Mouse (Mus musculus): ENCODE data around the gene Irf2bp1. TPM values are rescaled to one million over a fixed set of nuclear protein-coding genes. Genes with fewer than 3 reads are reported as not detected.

Irf2bp1 gene
- polyA plus RNA-seq (2014; fragmentation: Nextera tagmentation; extraction: Ambion mirVana), result 23.3 and 24.9 TPM in 2 replicates

- WGBS, result under 1% methylated on average over 84 of the region's 90 CpGs
- ATAC-seq (replicated peaks; ENCODE audit: low FRiP score) (peak; percentile 69), DNase-seq (ENCODE audit: low spot score) (peak; percentile 91)
- Histone ChIP-seq H3K9ac (ENCODE audit: low read depth, low read length) (peak within 1 kb of the TSS; percentile 88), H3K4me1 (replicated peaks; ENCODE audit: control insufficient read depth, insufficient read depth, low read length) (peaks cover 45% of the 10 kb centered on the region), H3K36me3 (ENCODE audit: control insufficient read depth, insufficient read depth, low read length) (peaks cover 11% of the 10 kb centered on the region), H3K4me3 (ENCODE audit: low read depth, low read length) (peak within 1 kb of the TSS; percentile 90), H3K27me3 (replicated peaks; ENCODE audit: control insufficient read depth, insufficient read depth, low read length) (no peaks in the 10 kb centered on the region), H3K27ac (ENCODE audit: low read depth, low read length) (peak within 1 kb of the TSS; percentile 95), H3K9me3 (ENCODE audit: control insufficient read depth, low read length) (no peaks in the 10 kb centered on the region), H3K4me2 (peak within 1 kb of the TSS; percentile 99)
Observed at GRCm38 (mm10) chr7:19003902-19004630, at the start of gene Irf2bp1. Gene Irf2bp1, plus strand, starts transcription at chr7:19004044.

GRCm38 (mm10) chr7:18957569-18958383 is 46.1 kb upstream of the Irf2bp1 start:
- peak overlapping the region; percentile 54 for H3K9ac ChIP-seq (ENCODE audit: low read depth, low read length)
- H3K9me3 ChIP-seq (ENCODE audit: control insufficient read depth, low read length), result no peaks in the 10 kb centered on the region
- H3K4me2 ChIP-seq, result peak overlapping the region; percentile 72
- DNase-seq (ENCODE audit: low spot score), result peak; percentile 63
- H3K4me1 ChIP-seq (replicated peaks; ENCODE audit: control insufficient read depth, insufficient read depth, low read length), result no peaks in the 10 kb centered on the region; the same call in 1 of the 2 replicates
- WGBS, result 1% methylated on average over 103 of the region's 107 CpGs
- H3K36me3 ChIP-seq (ENCODE audit: control insufficient read depth, insufficient read depth, low read length), result no peaks in the 10 kb centered on the region
- peak; percentile 69 for ATAC-seq (replicated peaks; ENCODE audit: low FRiP score)
- peak overlapping the region; percentile 62 for H3K4me3 ChIP-seq (ENCODE audit: low read depth, low read length)
- no peak overlapping the region for H3K27ac ChIP-seq (ENCODE audit: low read depth, low read length)
- H3K27me3 ChIP-seq (replicated peaks; ENCODE audit: control insufficient read depth, insufficient read depth, low read length), result peaks cover 67% of the 10 kb centered on the region

- Histone ChIP-seq H3K27me3 (replicated peaks; ENCODE audit: control insufficient read depth, insufficient read depth, low read length) (peaks cover 73% of the 10 kb centered on the region), H3K4me2 (peak overlapping the region; percentile 72), H3K9ac (ENCODE audit: low read depth, low read length) (peak overlapping the region; percentile 54), H3K4me1 (replicated peaks; ENCODE audit: control insufficient read depth, insufficient read depth, low read length) (no peaks in the 10 kb centered on the region; the same call in 1 of the 2 replicates), H3K4me3 (ENCODE audit: low read depth, low read length) (peak overlapping the region; percentile 62), H3K9me3 (ENCODE audit: control insufficient read depth, low read length) (no peaks in the 10 kb centered on the region), H3K36me3 (ENCODE audit: control insufficient read depth, insufficient read depth, low read length) (no peaks in the 10 kb centered on the region), H3K27ac (ENCODE audit: low read depth, low read length) (no peak overlapping the region)
- WGBS, result under 1% methylated on average over 21 of the region's 21 CpGs
- DNase-seq (ENCODE audit: low spot score) (no peak), ATAC-seq (replicated peaks; ENCODE audit: low FRiP score) (peak; percentile 12; the same call in 1 of the 2 replicates)
Observed at GRCm38 (mm10) chr7:18958384-18958766, 45.5 kb upstream of the Irf2bp1 start.

- Histone ChIP-seq H3K9ac (ENCODE audit: low read depth, low read length) (no peak overlapping the region), H3K27me3 (replicated peaks; ENCODE audit: control insufficient read depth, insufficient read depth, low read length) (peaks cover 83% of the 10 kb centered on the region), H3K9me3 (ENCODE audit: control insufficient read depth, low read length) (no peaks in the 10 kb centered on the region), H3K27ac (ENCODE audit: low read depth, low read length) (no peak overlapping the region), H3K4me1 (replicated peaks; ENCODE audit: control insufficient read depth, insufficient read depth, low read length) (no peaks in the 10 kb centered on the region; the same call in 1 of the 2 replicates), H3K36me3 (ENCODE audit: control insufficient read depth, insufficient read depth, low read length) (no peaks in the 10 kb centered on the region), H3K4me2 (no peak overlapping the region), H3K4me3 (ENCODE audit: low read depth, low read length) (no peak overlapping the region)
- ATAC-seq (replicated peaks; ENCODE audit: low FRiP score) (no peak; the same call in 1 of the 2 replicates), DNase-seq (ENCODE audit: low spot score) (no peak)
- WGBS, result 38% methylated on average over 8 of the region's 8 CpGs
Observed at GRCm38 (mm10) chr7:18959446-18959845, 44.4 kb upstream of the Irf2bp1 start.

GRCm38 (mm10) chr7:18962171-18962792 is 41.6 kb upstream of the Irf2bp1 start:
- 2% methylated on average over 17 of the region's 17 CpGs for WGBS
- Histone ChIP-seq H3K4me2 (peak overlapping the region; percentile 44), H3K4me3 (ENCODE audit: low read depth, low read length) (peak overlapping the region; percentile 2; the same call in 1 of the 2 replicates), H3K27me3 (replicated peaks; ENCODE audit: control insufficient read depth, insufficient read depth, low read length) (peaks cover 88% of the 10 kb centered on the region), H3K36me3 (ENCODE audit: control insufficient read depth, insufficient read depth, low read length) (no peaks in the 10 kb centered on the region), H3K9ac (ENCODE audit: low read depth, low read length) (no peak overlapping the region), H3K9me3 (ENCODE audit: control insufficient read depth, low read length) (no peaks in the 10 kb centered on the region), H3K27ac (ENCODE audit: low read depth, low read length) (no peak overlapping the region), H3K4me1 (replicated peaks; ENCODE audit: control insufficient read depth, insufficient read depth, low read length) (no peaks in the 10 kb centered on the region; the same call in 1 of the 2 replicates)
- DNase-seq (ENCODE audit: low spot score) (no peak), ATAC-seq (replicated peaks; ENCODE audit: low FRiP score) (no peak)

GRCm38 (mm10) chr7:18962795-18963194 is 41.0 kb upstream of the Irf2bp1 start:
- peak overlapping the region; percentile 2; the same call in 1 of the 2 replicates for H3K4me3 ChIP-seq (ENCODE audit: low read depth, low read length)
- no peaks in the 10 kb centered on the region for H3K9me3 ChIP-seq (ENCODE audit: control insufficient read depth, low read length)
- WGBS, result 2% methylated on average over 20 of the region's 20 CpGs
- DNase-seq (ENCODE audit: low spot score) (no peak), ATAC-seq (replicated peaks; ENCODE audit: low FRiP score) (no peak)
- H3K27me3 ChIP-seq (replicated peaks; ENCODE audit: control insufficient read depth, insufficient read depth, low read length), result peaks cover 83% of the 10 kb centered on the region
- H3K4me1 ChIP-seq (replicated peaks; ENCODE audit: control insufficient read depth, insufficient read depth, low read length), result no peaks in the 10 kb centered on the region; the same call in 1 of the 2 replicates
- no peak overlapping the region for H3K9ac ChIP-seq (ENCODE audit: low read depth, low read length)
- H3K27ac ChIP-seq (ENCODE audit: low read depth, low read length), result no peak overlapping the region
- H3K36me3 ChIP-seq (ENCODE audit: control insufficient read depth, insufficient read depth, low read length), result no peaks in the 10 kb centered on the region
- H3K4me2 ChIP-seq, result peak overlapping the region; percentile 44

GRCm38 (mm10) chr7:18963294-18963843 is 40.5 kb upstream of the Irf2bp1 start:
- peaks cover 77% of the 10 kb centered on the region for H3K27me3 ChIP-seq (replicated peaks; ENCODE audit: control insufficient read depth, insufficient read depth, low read length)
- no peak for ATAC-seq (replicated peaks; ENCODE audit: low FRiP score)
- H3K4me1 ChIP-seq (replicated peaks; ENCODE audit: control insufficient read depth, insufficient read depth, low read length), result no peaks in the 10 kb centered on the region; the same call in 1 of the 2 replicates
- WGBS, result 3% methylated on average over 19 of the region's 19 CpGs
- no peak for DNase-seq (ENCODE audit: low spot score)
- no peak overlapping the region for H3K4me3 ChIP-seq (ENCODE audit: low read depth, low read length)
- no peak overlapping the region for H3K4me2 ChIP-seq
- H3K9me3 ChIP-seq (ENCODE audit: control insufficient read depth, low read length), result no peaks in the 10 kb centered on the region
- H3K9ac ChIP-seq (ENCODE audit: low read depth, low read length), result no peak overlapping the region
- H3K36me3 ChIP-seq (ENCODE audit: control insufficient read depth, insufficient read depth, low read length), result no peaks in the 10 kb centered on the region
- no peak overlapping the region for H3K27ac ChIP-seq (ENCODE audit: low read depth, low read length)

GRCm38 (mm10) chr7:18965312-18965711 is 38.5 kb upstream of the Irf2bp1 start:
- Histone ChIP-seq H3K4me2 (no peak overlapping the region), H3K9me3 (ENCODE audit: control insufficient read depth, low read length) (no peaks in the 10 kb centered on the region), H3K27ac (ENCODE audit: low read depth, low read length) (no peak overlapping the region), H3K36me3 (ENCODE audit: control insufficient read depth, insufficient read depth, low read length) (no peaks in the 10 kb centered on the region), H3K9ac (ENCODE audit: low read depth, low read length) (no peak overlapping the region), H3K4me1 (replicated peaks; ENCODE audit: control insufficient read depth, insufficient read depth, low read length) (no peaks in the 10 kb centered on the region), H3K4me3 (ENCODE audit: low read depth, low read length) (no peak overlapping the region), H3K27me3 (replicated peaks; ENCODE audit: control insufficient read depth, insufficient read depth, low read length) (peaks cover 59% of the 10 kb centered on the region)
- 71% methylated on average over 5 of the region's 5 CpGs for WGBS
- DNase-seq (ENCODE audit: low spot score), result no peak
- no peak for ATAC-seq (replicated peaks; ENCODE audit: low FRiP score)

All from liver, embryonic 11.5 days (tissue).